Mouse (Mus musculus): ENCODE data around the gene Bmp4.

DNA sequence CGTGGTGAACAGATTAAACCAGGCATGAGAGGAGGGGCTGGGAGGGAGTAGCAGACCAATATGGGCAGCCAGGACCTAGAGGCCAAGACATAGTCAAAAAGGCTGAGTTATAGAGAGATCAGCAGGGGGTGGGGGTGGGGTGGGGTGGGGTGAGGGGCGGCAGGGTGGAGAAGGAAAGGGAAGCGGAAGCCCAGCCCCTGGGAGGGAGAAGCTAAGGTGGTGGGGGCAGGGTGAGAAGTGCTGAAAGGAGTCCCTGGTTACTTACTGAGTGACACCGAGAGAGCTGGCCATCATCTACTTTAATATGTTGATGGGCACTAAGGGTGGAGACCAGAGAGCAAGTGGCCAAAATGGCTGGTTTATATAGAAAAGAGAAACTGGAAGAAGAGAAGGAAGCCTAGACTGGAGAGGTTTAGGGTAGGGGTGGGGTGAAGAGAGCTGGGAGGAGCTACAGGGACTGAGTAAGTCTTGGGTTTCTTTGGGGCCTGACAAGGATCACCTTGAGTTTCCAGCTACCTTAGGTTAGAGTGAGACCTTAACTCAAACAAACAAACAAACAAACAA lies 20.2 kb upstream of the Bmp4 start:
- TF ChIP-seq CTCF (IDR thresholded peaks at IDR 0.05; ENCODE audit: low read depth, low read length) = no peak
- TF ChIP-seq POLR2A (IDR thresholded peaks at IDR 0.05; ENCODE audit: extremely low read depth, insufficient read depth, low read length) = no peak

Measured in liver, adult 2 months (tissue).